Mouse (Mus musculus) thymus, adult 18-20 months (tissue): ENCODE measurements around the gene Chrnb4.
A peak's percentile ranks its signal among the peaks of the same experiment; 100 is the strongest.

Experiments used
- DNase-seq, 2 experiments: peaks; one replicate each; pipeline ENCODE4 v3.0.0; 2022; ENCODE audit warnings: mixed read lengths in 2 of 2

Chrnb4 gene

GRCm38 (mm10) chr9:55016926-55017325, 31.7 kb downstream of the Chrnb4 start:
- DNase-seq = no peak

GRCm38 (mm10) chr9:55010588-55011350, 37.8 kb downstream of the Chrnb4 start:
- no peak for DNase-seq

- DNase-seq = no peak
Measured at GRCm38 (mm10) chr9:55009692-55010091, 38.9 kb downstream of the Chrnb4 start.

GRCm38 (mm10) chr9:55003609-55004008, 45.0 kb downstream of the Chrnb4 start:
- DNase-seq = no peak

GRCm38 (mm10) chr9:54995645-54996044, 52.9 kb downstream of the Chrnb4 start:
- DNase-seq = no peak

GRCm38 (mm10) chr9:54994381-54994780, 54.2 kb downstream of the Chrnb4 start:
- no peak for DNase-seq

- no peak for DNase-seq
Measured at GRCm38 (mm10) chr9:54990362-54990761, 58.2 kb downstream of the Chrnb4 start.

GRCm38 (mm10) chr9:54982401-54982800, 66.2 kb downstream of the Chrnb4 start:
- no peak for DNase-seq

- peak; percentile 18 to 21 for DNase-seq
Measured at GRCm38 (mm10) chr9:54981291-54982191, 67.0 kb downstream of the Chrnb4 start.

GRCm38 (mm10) chr9:54980674-54981073, 67.9 kb downstream of the Chrnb4 start, which contains the start of gene Chrna5:
Chrna5 (plus strand) TSS chr9:54980880.
- DNase-seq = no peak
